Comparison of ENCODE assay signal across 25 mouse cellular contexts in genomic region chr10:77224390-77224789, GRCm38 (mm10). TPM values are rescaled to one million over a fixed set of nuclear protein-coding genes. Genes with fewer than 3 reads are reported as not detected.
"Had no signal": no experiment of that assay in that cellular context is flagged by ENCODE, and none has a peak within 500 bp of the region (broad histone marks: within the 10 kb centered on the region; RNA-seq: fewer than 3 reads in every experiment).

No protein-coding gene starts in this region.

- H3K4me1 ChIP-seq: neural tube, embryonic 12.5 days; neural tube, embryonic 15.5 days had no signal

- H3K4me3 ChIP-seq: left cerebral cortex, adult 2 months; limb, embryonic 12.5 days; limb, embryonic 15.5 days; neural tube, embryonic 12.5 days; neural tube, embryonic 15.5 days; stomach, embryonic 15.5 days had no signal

- H3K36me3 ChIP-seq: limb, embryonic 12.5 days; limb, embryonic 15.5 days; neural tube, embryonic 12.5 days; neural tube, embryonic 15.5 days; stomach, embryonic 15.5 days had no signal

- ATAC-seq: inflammation-experienced regulatory T-cells, adult 6 months; intestine, embryonic 16.5 days had no signal

- H3K9me3 ChIP-seq: limb, embryonic 12.5 days; limb, embryonic 15.5 days; neural tube, embryonic 12.5 days; neural tube, embryonic 15.5 days; stomach, embryonic 15.5 days had no signal

- H3K9ac ChIP-seq: limb, embryonic 12.5 days; limb, embryonic 15.5 days; neural tube, embryonic 12.5 days; neural tube, embryonic 15.5 days; stomach, embryonic 15.5 days had no signal

- DNase-seq: kidney, adult 18-20 months; kidney, adult 9 months; kidney, postnatal 14 days; kidney, postnatal 4 days; layer of hippocampus, adult 9-11 months; layer of hippocampus, postnatal 36 days; left cerebral cortex, postnatal 4 days; lung, adult 2 months; lung, postnatal 14 days; midbrain, embryonic 14.5 days; right cerebral cortex, adult 18-20 months; right cerebral cortex, postnatal 25 days; spleen, adult 18-20 months; thymus, postnatal 25 days had no signal

- H3K27me3 ChIP-seq: limb, embryonic 12.5 days; limb, embryonic 15.5 days; neural tube, embryonic 12.5 days; neural tube, embryonic 15.5 days; stomach, embryonic 15.5 days had no signal

- H3K27ac ChIP-seq: left cerebral cortex, adult 2 months; limb, embryonic 12.5 days; limb, embryonic 15.5 days; macrophage; neural tube, embryonic 12.5 days; neural tube, embryonic 15.5 days; stomach, embryonic 15.5 days had no signal

- H3K4me2 ChIP-seq: limb, embryonic 12.5 days; limb, embryonic 15.5 days; midbrain, embryonic 11.5 days; neural tube, embryonic 12.5 days; neural tube, embryonic 15.5 days; stomach, embryonic 15.5 days had no signal

RNA-seq across cellular contexts. Expression of gene Col18a1, which starts 58.0 kb away (rescaled TPM):
- total RNA-seq: megakaryocyte-erythroid progenitor cell, adult 5-6 weeks had no signal
